Comparison of ENCODE assay signal across 8 mouse cellular contexts in genomic region chr3:84478896-84479292, GRCm38 (mm10). TPM values are rescaled to one million over a fixed set of nuclear protein-coding genes. Genes with fewer than 3 reads are reported as not detected.
DNase-seq lines count a peak whose midpoint lies in the region; ATAC-seq and TF ChIP-seq lines count a peak whose summit lies in the region.

No protein-coding gene starts in this region.

- H3K4me3 ChIP-seq in heart, adult 2 months: peak overlapping the region; percentile 58
- peak overlapping the region; percentile 82 to 88; a peak in 3 of 4 replicates for H3K4me3 ChIP-seq in ES-E14 (ENCODE audit: insufficient read depth in 1 of 2, low read depth in 1 of 2, low read length in 2 of 2, poor library complexity in 1 of 2, severe bottlenecking in 1 of 2)
- peak overlapping the region; percentile 68 for H3K4me3 ChIP-seq in forebrain, embryonic 16.5 days (replicated peaks; ENCODE audit: low read length)
- H3K4me3 ChIP-seq in liver, embryonic 15.5 days (replicated peaks): peak overlapping the region; percentile 82

- peak overlapping the region; percentile 99 for H3K4me2 ChIP-seq in forebrain, embryonic 16.5 days (ENCODE audit: low read length)
- peak overlapping the region; percentile 94 for H3K4me2 ChIP-seq in liver, embryonic 15.5 days

- TF ChIP-seq EP300 in heart, adult 2 months (IDR thresholded peaks at IDR 0.05; ENCODE audit: insufficient read depth, low read depth, low read length): no peak

- peaks cover 2% of the 10 kb centered on the region; the same call in 1 of the 2 replicates for H3K4me1 ChIP-seq in heart, adult 2 months (ENCODE audit: control insufficient read depth, insufficient read depth, low read length)
- peaks cover 0 to 2% of the 10 kb centered on the region in 2 experiments; a peak in 1 of 4 replicates for H3K4me1 ChIP-seq in ES-E14 (ENCODE audit: control insufficient read depth in 2 of 2, insufficient read depth in 2 of 2, low read length in 2 of 2, poor library complexity in 1 of 2)
- H3K4me1 ChIP-seq in forebrain, embryonic 16.5 days (replicated peaks; ENCODE audit: control insufficient read depth, insufficient read depth, low read length): peaks cover 23% of the 10 kb centered on the region
- peaks cover 65% of the 10 kb centered on the region for H3K4me1 ChIP-seq in liver, embryonic 15.5 days (replicated peaks)

- H3K36me3 ChIP-seq in heart, adult 2 months (ENCODE audit: control insufficient read depth, insufficient read depth, low read length): no peaks in the 10 kb centered on the region
- H3K36me3 ChIP-seq in ES-E14 (ENCODE audit: control insufficient read depth, insufficient read depth, low read length, poor library complexity, severe bottlenecking): no peaks in the 10 kb centered on the region
- no peaks in the 10 kb centered on the region for H3K36me3 ChIP-seq in forebrain, embryonic 16.5 days (ENCODE audit: control insufficient read depth, insufficient read depth)
- H3K36me3 ChIP-seq in liver, embryonic 15.5 days (replicated peaks): peaks cover 30% of the 10 kb centered on the region

- no peak overlapping the region for H3K27ac ChIP-seq in heart, adult 2 months
- no peak overlapping the region for H3K27ac ChIP-seq in ES-E14 (ENCODE audit: insufficient read depth, low read depth, low read length, poor library complexity, severe bottlenecking)
- H3K27ac ChIP-seq in forebrain, embryonic 16.5 days (ENCODE audit: low read length): no peak overlapping the region
- peak overlapping the region; percentile 88 for H3K27ac ChIP-seq in liver, embryonic 15.5 days (replicated peaks)

- in situ Hi-C loops in ES-E14 (cut with MboI; ENCODE audit: low sequenced_read_pairs in 2 of 2, unreplicated experiment in 2 of 2): no loop called here

- no peak for ATAC-seq in forebrain, embryonic 16.5 days
- peak; percentile 74 for ATAC-seq in liver, embryonic 15.5 days (ENCODE audit: insufficient read depth)

- no peaks in the 10 kb centered on the region for H3K79me2 ChIP-seq in heart, adult 2 months (replicated peaks; ENCODE audit: control insufficient read depth, insufficient read depth, low read length)

- H3K27me3 ChIP-seq in heart, adult 2 months (ENCODE audit: control insufficient read depth, insufficient read depth, low read length): peaks cover 3% of the 10 kb centered on the region
- peaks cover 28% of the 10 kb centered on the region for H3K27me3 ChIP-seq in forebrain, embryonic 16.5 days (replicated peaks; ENCODE audit: control insufficient read depth, insufficient read depth, low read length)
- H3K27me3 ChIP-seq in liver, embryonic 15.5 days: peaks cover 71% of the 10 kb centered on the region

- no peak for TF ChIP-seq POLR2A in heart, adult 2 months (IDR thresholded peaks at IDR 0.05; ENCODE audit: insufficient read depth, low read depth, low read length)

- no peaks in the 10 kb centered on the region for H3K9me3 ChIP-seq in ES-E14 (ENCODE audit: control insufficient read depth, insufficient read depth, low read depth, low read length)
- no peaks in the 10 kb centered on the region for H3K9me3 ChIP-seq in forebrain, embryonic 16.5 days (ENCODE audit: control insufficient read depth, low read length)
- H3K9me3 ChIP-seq in liver, embryonic 15.5 days (replicated peaks): no peaks in the 10 kb centered on the region

- no peak for DNase-seq in heart, adult 2 months
- no peak for DNase-seq in heart, postnatal 4 days
- DNase-seq in ES-E14 (ENCODE audit: low read depth, low spot score): no peak
- DNase-seq in adrenal gland, adult (ENCODE audit: inconsistent age in 2 of 2, low spot score in 1 of 2): no peak
- no peak for DNase-seq in left cerebral cortex, postnatal 25 days (ENCODE audit: low spot score in 2 of 2)
- DNase-seq in frontal cortex, postnatal 25 days (ENCODE audit: low spot score in 2 of 2): no peak

- H3K9ac ChIP-seq in heart, adult 2 months (ENCODE audit: low read depth, low read length): peak overlapping the region; percentile 70; the same call in 1 of the 2 replicates
- no peak overlapping the region for H3K9ac ChIP-seq in ES-E14 (ENCODE audit: insufficient read depth, low read depth, low read length, poor library complexity, severe bottlenecking)
- peak overlapping the region; percentile 71; the same call in 1 of the 2 replicates for H3K9ac ChIP-seq in forebrain, embryonic 16.5 days (replicated peaks; ENCODE audit: low read depth, low read length)
- H3K9ac ChIP-seq in liver, embryonic 15.5 days: peak overlapping the region; percentile 93

- intact Hi-C loops in heart, adult 2 months (cut with DNase I): no loop called here
- intact Hi-C loops in left cerebral cortex, postnatal 25 days (cut with DNase I): no loop called here

- no peak for TF ChIP-seq CTCF in heart, adult 2 months (IDR thresholded peaks at IDR 0.05)

- 36% methylated on average over 12 of the region's 12 CpGs for WGBS in heart, adult 2 months
- 6% methylated on average over 12 of the region's 12 CpGs for WGBS in forebrain, embryonic 16.5 days
- WGBS in liver, embryonic 15.5 days (ENCODE audit: insufficient replicate concordance): 4% methylated on average over 12 of the region's 12 CpGs

TF ChIP-seq in ES-E14, 5 proteins besides CTCF, POLR2A, EP300 and RAD21:
- TF ChIP-seq CHD2 (IDR thresholded peaks at IDR 0.05; ENCODE audit: low read depth, low read length) (no peak), MAFK (IDR thresholded peaks at IDR 0.05; ENCODE audit: insufficient read depth, low read depth, low read length) (no peak), ZNF384 (IDR thresholded peaks at IDR 0.05; ENCODE audit: low read depth, low read length) (no peak), ZC3H11A (IDR thresholded peaks at IDR 0.05; ENCODE audit: borderline replicate concordance, low read depth, low read length) (no peak), HCFC1 (IDR thresholded peaks at IDR 0.05; ENCODE audit: borderline replicate concordance, insufficient read depth, low read length) (no peak)

RNA-seq across cellular contexts. Expression of gene Fhdc1, which starts 1.3 kb away (rescaled TPM):
- total RNA-seq in heart, adult 2 months (2021): under 1 TPM; 0.59 to 0.60 TPM
- polyA plus RNA-seq in heart, adult 2 months (2012; rRNA removed): 0.09 and 0.39 TPM in 2 replicates
- total RNA-seq in heart, postnatal 4 days (2021): 1 to 10 TPM; 1.0 to 1.3 TPM
- 0.48 and 1.2 TPM in 2 replicates for total RNA-seq in ES-E14 (2012; rRNA removed)
- 1.8 and 3.2 TPM in 2 replicates for polyA plus RNA-seq in forebrain, embryonic 16.5 days (2015; fragmentation: Nextera tagmentation; extraction: Ambion mirVana)
- polyA plus RNA-seq in liver, embryonic 15.5 days (2015; fragmentation: Nextera tagmentation; extraction: Ambion mirVana): 41.8 and 42.3 TPM in 2 replicates
- total RNA-seq in left cerebral cortex, postnatal 25 days (2021): 1 to 10 TPM; 3.7 to 4.0 TPM
